Mouse (Mus musculus): ENCODE results near the gene Npepps. TPM values are rescaled to one million over a fixed set of nuclear protein-coding genes. Genes with fewer than 3 reads are reported as not detected.

Gene Npepps
- polyA plus RNA-seq, 1 experiment = not detected

DNA sequence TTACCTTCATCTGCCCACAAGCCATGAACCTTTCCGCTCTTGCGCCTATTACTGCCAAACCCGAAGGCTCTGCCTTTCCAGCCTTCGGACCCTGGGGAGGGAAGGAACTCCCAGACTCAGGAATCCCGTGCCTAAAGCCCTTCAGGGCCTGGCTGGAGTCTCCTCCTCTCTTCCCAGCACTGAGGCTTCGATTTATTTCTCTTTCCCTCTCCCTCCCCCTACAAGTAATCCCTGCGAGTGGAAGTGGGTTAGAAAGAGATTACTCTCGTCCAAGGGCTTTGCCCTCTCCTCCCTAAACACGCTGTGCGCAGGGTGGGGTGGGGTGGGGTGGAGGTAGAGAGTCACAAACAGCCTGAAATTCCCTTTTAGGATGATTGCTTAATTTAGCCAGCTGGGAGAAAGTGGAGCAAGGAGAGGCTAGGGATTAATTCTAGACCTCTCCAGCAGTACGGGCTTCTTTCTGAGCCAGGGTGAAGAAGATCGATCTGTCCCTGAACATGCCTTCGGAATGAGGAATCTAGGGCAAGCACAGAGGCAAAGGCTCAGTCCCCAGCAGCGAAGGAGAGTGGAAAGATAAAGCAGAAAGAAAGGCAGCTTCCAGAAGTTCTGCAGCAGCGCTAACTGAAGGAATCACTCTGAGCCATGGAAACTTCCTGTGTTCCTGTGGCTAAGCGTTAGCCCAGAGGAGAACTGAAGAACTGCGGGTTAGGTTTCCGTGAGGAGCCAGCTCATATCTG, 30.6 kb upstream of the Npepps start:
- peaks cover 20% of the 10 kb centered on the region for H3K4me1 ChIP-seq (ENCODE audit: control insufficient read depth, insufficient read depth, low read length)
- H3K27ac ChIP-seq (ENCODE audit: insufficient read depth, low read depth, low read length) = no peak overlapping the region
- TF ChIP-seq POLR2A (IDR thresholded peaks at IDR 0.05; ENCODE audit: insufficient read depth, low read depth, low read length) (no peak), CTCF (IDR thresholded peaks at IDR 0.05; ENCODE audit: insufficient read depth, low read depth, low read length) (no peak)
- 12% methylated on average over 18 of the region's 18 CpGs for WGBS
- no peak overlapping the region; the same call in 1 of the 2 replicates for H3K4me3 ChIP-seq (ENCODE audit: insufficient read depth, low read depth, low read length)

DNA sequence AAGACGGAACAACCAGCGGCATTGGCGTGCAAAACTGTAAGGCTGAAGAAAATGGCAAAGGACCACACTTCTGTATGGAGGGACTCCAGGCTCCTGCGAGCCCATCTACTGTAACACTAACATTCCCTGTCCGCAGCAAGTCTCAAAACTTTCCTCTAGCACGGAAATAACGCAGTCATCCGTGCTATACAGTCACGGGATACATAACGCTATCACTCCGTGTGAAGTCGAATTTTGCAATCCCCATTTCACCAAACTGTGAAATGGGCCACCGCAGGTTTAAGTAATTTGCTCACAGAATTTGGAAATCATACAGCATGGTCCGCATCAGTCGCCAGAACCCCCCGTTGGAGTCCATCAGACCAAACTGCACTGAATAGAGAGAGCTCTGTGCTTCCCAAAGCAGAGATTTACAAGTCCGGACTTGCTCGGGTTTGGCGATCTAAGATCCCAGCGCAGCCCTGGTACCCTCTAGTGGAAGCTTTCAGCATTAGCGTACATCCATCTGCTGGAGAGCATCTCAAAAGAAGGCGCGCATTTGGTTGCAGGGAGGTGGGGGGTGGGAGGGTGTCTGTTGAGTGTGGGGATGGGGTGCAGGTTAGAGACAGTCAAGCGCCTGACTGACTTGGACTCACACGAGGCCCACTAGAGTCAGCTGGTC, 29.6 kb upstream of the Npepps start:
- TF ChIP-seq POLR2A (IDR thresholded peaks at IDR 0.05; ENCODE audit: insufficient read depth, low read depth, low read length) (no peak), CTCF (IDR thresholded peaks at IDR 0.05; ENCODE audit: insufficient read depth, low read depth, low read length) (peak; percentile 73)
- peak overlapping the region; percentile 37 for H3K4me3 ChIP-seq (ENCODE audit: insufficient read depth, low read depth, low read length)
- 0% methylated on average over 25 of the region's 25 CpGs for WGBS
- H3K27ac ChIP-seq (ENCODE audit: insufficient read depth, low read depth, low read length) = peak overlapping the region; percentile 67
- peaks cover 20% of the 10 kb centered on the region for H3K4me1 ChIP-seq (ENCODE audit: control insufficient read depth, insufficient read depth, low read length)

DNA sequence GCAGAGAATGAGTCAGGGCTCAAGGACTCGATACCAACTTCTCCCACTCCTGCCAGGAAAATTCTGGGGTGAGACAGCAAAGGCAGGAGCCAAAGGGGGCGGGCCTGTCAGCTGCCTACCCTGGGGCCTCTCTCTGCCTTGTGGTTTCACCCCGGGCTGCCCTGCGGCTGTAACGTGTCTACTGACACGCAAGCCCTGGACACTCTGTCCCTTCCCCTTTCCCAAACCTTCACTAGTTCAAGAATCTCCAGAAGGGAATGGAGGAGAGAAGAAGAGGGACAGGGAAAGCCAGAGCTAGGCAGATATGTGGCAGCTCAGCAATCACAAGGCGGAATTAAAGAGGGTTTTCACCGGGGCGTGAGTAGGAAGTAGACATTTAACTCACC, 29.0 kb upstream of the Npepps start:
- Histone ChIP-seq H3K4me3 (ENCODE audit: insufficient read depth, low read depth, low read length) (peak overlapping the region; percentile 37), H3K27ac (ENCODE audit: insufficient read depth, low read depth, low read length) (peak overlapping the region; percentile 67), H3K4me1 (ENCODE audit: control insufficient read depth, insufficient read depth, low read length) (peaks cover 20% of the 10 kb centered on the region)
- 4% methylated on average over 9 of the region's 9 CpGs for WGBS
- TF ChIP-seq CTCF (IDR thresholded peaks at IDR 0.05; ENCODE audit: insufficient read depth, low read depth, low read length) = no peak
- no peak for TF ChIP-seq POLR2A (IDR thresholded peaks at IDR 0.05; ENCODE audit: insufficient read depth, low read depth, low read length)

DNA sequence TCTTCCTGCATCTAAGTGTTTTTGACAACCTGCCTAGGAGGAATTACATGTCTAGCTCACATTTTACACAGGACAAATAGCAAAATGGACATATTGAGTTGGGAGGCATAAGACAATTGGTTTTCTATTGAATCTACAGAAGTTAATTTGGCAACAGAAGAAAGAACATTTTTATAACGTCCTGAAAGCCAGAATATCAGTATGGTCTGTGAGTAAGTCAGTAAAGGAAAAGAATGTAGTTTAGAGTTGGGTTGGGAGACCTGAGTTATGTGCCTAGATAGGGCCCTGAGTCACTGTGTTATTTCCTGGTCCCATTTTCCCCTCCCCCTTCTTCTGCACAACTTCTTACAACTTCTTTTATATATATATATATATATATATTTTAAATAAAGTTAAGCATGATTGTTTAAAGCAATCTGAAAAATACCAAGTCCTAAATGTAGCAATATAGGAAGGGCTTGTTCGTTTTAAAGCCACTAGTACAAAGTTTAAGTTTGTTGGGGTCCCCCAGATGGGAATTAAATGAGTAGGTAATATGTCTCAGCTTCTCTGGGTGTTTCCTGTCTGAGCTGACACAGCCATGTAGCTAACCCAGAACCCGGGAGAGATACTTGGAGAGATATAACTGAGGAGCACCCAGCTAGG, 28.5 kb upstream of the Npepps start:
- peaks cover 20% of the 10 kb centered on the region for H3K4me1 ChIP-seq (ENCODE audit: control insufficient read depth, insufficient read depth, low read length)
- WGBS = 38% methylated on average over 3 of the region's 3 CpGs
- no peak for TF ChIP-seq CTCF (IDR thresholded peaks at IDR 0.05; ENCODE audit: insufficient read depth, low read depth, low read length)
- no peak for TF ChIP-seq POLR2A (IDR thresholded peaks at IDR 0.05; ENCODE audit: insufficient read depth, low read depth, low read length)
- H3K27ac ChIP-seq (ENCODE audit: insufficient read depth, low read depth, low read length) = no peak overlapping the region
- H3K4me3 ChIP-seq (ENCODE audit: insufficient read depth, low read depth, low read length) = no peak overlapping the region

DNA sequence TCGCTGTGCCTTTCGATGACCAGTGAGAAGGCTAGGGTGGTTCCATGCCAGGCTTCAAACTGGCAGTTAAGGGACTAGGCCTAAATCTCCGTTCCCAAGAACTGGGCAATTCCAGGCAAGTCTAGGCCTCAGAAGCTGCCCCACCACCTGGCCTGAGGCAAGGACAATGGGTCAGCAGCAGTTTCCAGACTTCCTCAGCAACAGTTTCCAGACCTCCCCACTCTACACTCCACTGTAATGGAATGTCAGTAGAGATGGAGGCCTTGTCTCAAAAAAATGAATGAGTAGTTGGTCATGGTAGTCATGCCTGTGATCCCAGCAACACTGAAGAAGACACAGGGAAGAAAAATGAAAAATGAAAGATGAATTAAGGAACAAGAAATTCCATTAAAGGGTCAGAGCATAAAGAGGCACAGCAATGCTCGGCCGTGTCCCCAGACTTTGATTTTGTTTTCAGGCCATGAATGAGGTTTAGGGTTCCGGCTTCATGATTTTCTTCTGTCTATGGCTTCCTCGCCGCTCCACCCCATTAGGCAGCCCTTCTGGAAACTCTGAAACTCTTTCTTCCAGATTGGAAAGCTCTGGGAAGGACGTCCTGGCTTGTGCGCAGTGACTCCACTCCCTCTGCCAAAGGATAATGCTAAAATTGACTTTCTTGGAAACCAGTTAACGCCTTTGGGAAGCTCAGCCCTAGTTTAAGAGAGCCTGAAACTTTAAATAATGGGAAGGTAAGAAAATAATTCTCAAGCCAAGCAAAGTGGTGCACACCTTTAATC, 27.0 kb upstream of the Npepps start:
- TF ChIP-seq POLR2A (IDR thresholded peaks at IDR 0.05; ENCODE audit: insufficient read depth, low read depth, low read length) (no peak), CTCF (IDR thresholded peaks at IDR 0.05; ENCODE audit: insufficient read depth, low read depth, low read length) (no peak)
- H3K4me3 ChIP-seq (ENCODE audit: insufficient read depth, low read depth, low read length) = no peak overlapping the region
- peaks cover 21% of the 10 kb centered on the region for H3K4me1 ChIP-seq (ENCODE audit: control insufficient read depth, insufficient read depth, low read length)
- no peak overlapping the region for H3K27ac ChIP-seq (ENCODE audit: insufficient read depth, low read depth, low read length)
- 94% methylated on average over 11 of the region's 11 CpGs for WGBS

DNA sequence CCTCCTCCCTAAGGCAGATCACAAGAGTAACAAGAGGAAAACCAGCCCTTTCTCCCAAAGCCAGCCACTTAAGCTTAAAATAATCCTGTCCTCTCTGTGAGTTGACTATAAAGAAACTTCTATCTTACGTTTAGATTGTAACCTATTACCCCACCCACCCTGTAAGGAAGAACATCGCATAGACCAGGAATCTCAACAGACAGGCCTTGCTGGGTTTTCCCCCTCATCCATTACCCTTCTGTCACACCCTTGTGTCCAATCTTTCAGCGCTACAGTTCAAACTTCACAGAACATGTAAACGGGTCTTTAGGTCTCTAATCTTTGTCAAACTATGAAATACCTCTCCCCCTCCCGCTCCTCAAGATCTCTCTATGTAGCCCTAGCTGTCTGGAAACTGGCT, 24.2 kb upstream of the Npepps start:
- Histone ChIP-seq H3K27ac (ENCODE audit: insufficient read depth, low read depth, low read length) (no peak overlapping the region), H3K4me1 (ENCODE audit: control insufficient read depth, insufficient read depth, low read length) (peaks cover 11% of the 10 kb centered on the region), H3K4me3 (ENCODE audit: insufficient read depth, low read depth, low read length) (no peak overlapping the region)
- TF ChIP-seq POLR2A (IDR thresholded peaks at IDR 0.05; ENCODE audit: insufficient read depth, low read depth, low read length) (no peak), CTCF (IDR thresholded peaks at IDR 0.05; ENCODE audit: insufficient read depth, low read depth, low read length) (no peak)
- 92% methylated on average over 5 of the region's 5 CpGs for WGBS

DNA sequence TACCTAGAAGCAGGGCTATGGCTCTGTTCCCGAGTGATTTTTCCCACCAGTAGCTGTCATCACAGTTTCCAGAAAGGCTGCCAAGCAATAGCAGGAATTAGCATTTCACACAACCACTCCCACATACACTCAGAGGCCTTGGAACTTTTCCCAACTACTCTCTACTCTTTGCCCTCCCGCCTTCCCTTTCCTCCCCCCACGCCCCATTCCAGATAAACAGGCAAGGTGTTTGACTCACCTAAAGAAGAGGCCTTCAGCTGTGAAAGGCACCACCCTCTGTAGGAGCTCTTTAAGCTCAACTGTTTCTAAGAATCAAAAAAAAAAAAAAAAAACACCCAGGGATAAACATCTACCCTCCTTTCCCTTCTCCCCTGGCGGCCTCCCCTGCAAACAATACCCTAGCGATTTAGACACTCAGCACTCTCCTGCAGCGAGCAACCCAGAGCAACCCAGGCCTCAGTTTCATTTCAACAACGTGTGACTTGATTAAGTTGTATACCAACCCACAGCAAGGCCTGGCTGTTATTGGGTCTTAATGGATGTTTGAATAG, 21.9 kb upstream of the Npepps start:
- no peak for TF ChIP-seq POLR2A (IDR thresholded peaks at IDR 0.05; ENCODE audit: insufficient read depth, low read depth, low read length)
- TF ChIP-seq CTCF (IDR thresholded peaks at IDR 0.05; ENCODE audit: insufficient read depth, low read depth, low read length) = no peak
- Histone ChIP-seq H3K27ac (ENCODE audit: insufficient read depth, low read depth, low read length) (no peak overlapping the region), H3K4me1 (ENCODE audit: control insufficient read depth, insufficient read depth, low read length) (peaks cover 6% of the 10 kb centered on the region; the same call in 1 of the 2 replicates), H3K4me3 (ENCODE audit: insufficient read depth, low read depth, low read length) (no peak overlapping the region)
- 29% methylated on average over 7 of the region's 7 CpGs for WGBS

DNA sequence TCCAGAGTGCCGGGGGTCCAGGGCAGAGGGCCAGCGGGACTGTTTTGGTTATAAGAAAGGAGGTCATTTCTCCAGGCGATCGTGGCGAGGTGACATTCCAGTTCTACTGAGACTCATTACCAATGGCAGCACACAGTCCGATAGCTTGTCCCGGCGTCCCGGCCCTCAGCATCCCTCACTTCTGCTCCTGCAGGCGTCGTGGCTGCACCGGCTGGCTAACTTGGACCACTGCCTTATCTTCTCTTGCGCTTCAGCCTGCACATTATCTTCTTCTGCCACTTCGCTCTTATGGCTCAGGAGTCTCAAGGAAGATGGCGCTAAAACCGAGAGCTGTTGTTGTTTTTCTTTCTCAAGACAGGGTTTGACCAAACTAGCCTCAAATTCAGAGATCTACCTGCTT, 21.0 kb upstream of the Npepps start:
- TF ChIP-seq CTCF (IDR thresholded peaks at IDR 0.05; ENCODE audit: insufficient read depth, low read depth, low read length) (no peak), POLR2A (IDR thresholded peaks at IDR 0.05; ENCODE audit: insufficient read depth, low read depth, low read length) (no peak)
- H3K27ac ChIP-seq (ENCODE audit: insufficient read depth, low read depth, low read length) = no peak overlapping the region
- peaks cover 6% of the 10 kb centered on the region; the same call in 1 of the 2 replicates for H3K4me1 ChIP-seq (ENCODE audit: control insufficient read depth, insufficient read depth, low read length)
- 56% methylated on average over 16 of the region's 16 CpGs for WGBS
- H3K4me3 ChIP-seq (ENCODE audit: insufficient read depth, low read depth, low read length) = no peak overlapping the region
